Mouse (Mus musculus) neural tube, embryonic 11.5 days (tissue): Measurements from ENCODE around the gene Rad50. TPM values are rescaled to one million over a fixed set of nuclear protein-coding genes. Genes with fewer than 3 reads are reported as not detected.

ENCODE experiments used
- ATAC-seq: fragments of 200-750 bp; cut with Nextera tagmentation; 2 replicates; pipeline ENCODE4 v1.8.0; 2017; ENCODE audit warnings: moderate number of reproducible peaks, mild to moderate bottlenecking, moderate TSS enrichment, moderate library complexity; ENCODE audit not compliant: insufficient read depth, low FRiP score, low TSS enrichment
- DNase-seq: peaks from one replicate; pipeline ENCODE4 v3.0.0-alpha.2; 2015; ENCODE audit warnings: low spot score
- H3K27ac ChIP-seq: fragments of 300-500 bp; sonication (generic); 2 replicates; pipeline ENCODE4 v1.5.1; 2014; ENCODE audit warnings: low read depth, mild to moderate bottlenecking, low read length
- H3K27me3 ChIP-seq: fragments of 300-500 bp; sonication (generic); 2 replicates; pipeline ENCODE4 v1.6.1; 2014; ENCODE audit warnings: mild to moderate bottlenecking, low read length, mixed read lengths; ENCODE audit not compliant: control insufficient read depth, insufficient read depth
- H3K36me3 ChIP-seq: fragments of 300-500 bp; sonication (generic); 2 replicates; pipeline ENCODE4 v1.6.1; 2014; ENCODE audit warnings: mild to moderate bottlenecking, low read length, moderate library complexity, mixed read lengths; ENCODE audit not compliant: control insufficient read depth, insufficient read depth
- H3K4me1 ChIP-seq: fragments of 300-500 bp; sonication (generic); 2 replicates; pipeline ENCODE4 v1.6.1; 2014; ENCODE audit warnings: low read length, mixed read lengths; ENCODE audit not compliant: control insufficient read depth, insufficient read depth
- H3K4me2 ChIP-seq: fragments of 300-500 bp; sonication (generic); 2 replicates; pipeline ENCODE4 v1.6.1; 2014; ENCODE audit warnings: low read depth, mild to moderate bottlenecking, moderate library complexity
- H3K4me3 ChIP-seq: fragments of 300-500 bp; sonication (generic); 2 replicates; pipeline ENCODE4 v1.5.1; 2014; ENCODE audit warnings: low read depth, low read length
- H3K9ac ChIP-seq: fragments of 300-500 bp; sonication (generic); 2 replicates; pipeline ENCODE4 v1.6.1; 2014; ENCODE audit warnings: mild to moderate bottlenecking, low read length
- H3K9me3 ChIP-seq: fragments of 300-500 bp; sonication (generic); 2 replicates; pipeline ENCODE4 v1.6.1; 2016; ENCODE audit warnings: low read length; ENCODE audit not compliant: control insufficient read depth
- WGBS: fragments of 180-500 bp; shearing (Covaris S2); extraction: QIAGEN DNeasy Blood & Tissue Kit; methylation state at CpG from one replicate; pipeline ENCODE4 v1.1.7; 2014; 5-methylcytosine and 5-hydroxymethylcytosine counted together
- polyA plus RNA-seq: library from polyadenylated mRNA; unstranded; fragments of >200 nt; fragmentation: Nextera tagmentation; extraction: Ambion mirVana; gene quantifications from 2 replicates; pipeline ENCODE4 v1.2.1, GENCODE M21; 2014

Gene Rad50
- polyA plus RNA-seq, 1 experiment from 2014 or later = 17.3 TPM

DNA sequence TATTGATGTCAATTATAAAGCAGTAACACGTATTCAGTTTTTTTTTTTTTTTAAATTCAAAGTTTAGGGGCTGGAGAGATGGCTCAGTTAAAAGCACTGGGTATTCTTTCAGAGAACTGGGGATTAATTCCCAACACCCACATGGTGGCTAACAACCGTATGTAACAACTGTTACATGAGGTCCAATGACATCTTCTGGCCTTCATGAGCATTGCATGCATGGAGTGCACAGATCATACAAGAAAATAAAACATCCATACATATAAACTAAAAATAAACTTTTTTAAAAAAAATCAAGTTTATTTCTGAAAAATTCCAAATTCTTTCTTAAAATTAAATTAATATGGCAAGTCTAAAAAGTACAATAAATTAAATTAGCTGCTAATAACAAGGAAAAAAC lies 25.4 kb downstream of the Rad50 start:
- Histone ChIP-seq H3K9me3 (no peaks in the 10 kb centered on the region), H3K9ac (no peak overlapping the region), H3K36me3 (no peaks in the 10 kb centered on the region), H3K27ac (no peak overlapping the region), H3K4me3 (no peak overlapping the region), H3K4me2 (no peak overlapping the region), H3K27me3 (no peaks in the 10 kb centered on the region), H3K4me1 (no peaks in the 10 kb centered on the region)
- DNase-seq (no peak), ATAC-seq (no peak)
- WGBS = 96% methylated on average over 2 of the region's 2 CpGs

DNA sequence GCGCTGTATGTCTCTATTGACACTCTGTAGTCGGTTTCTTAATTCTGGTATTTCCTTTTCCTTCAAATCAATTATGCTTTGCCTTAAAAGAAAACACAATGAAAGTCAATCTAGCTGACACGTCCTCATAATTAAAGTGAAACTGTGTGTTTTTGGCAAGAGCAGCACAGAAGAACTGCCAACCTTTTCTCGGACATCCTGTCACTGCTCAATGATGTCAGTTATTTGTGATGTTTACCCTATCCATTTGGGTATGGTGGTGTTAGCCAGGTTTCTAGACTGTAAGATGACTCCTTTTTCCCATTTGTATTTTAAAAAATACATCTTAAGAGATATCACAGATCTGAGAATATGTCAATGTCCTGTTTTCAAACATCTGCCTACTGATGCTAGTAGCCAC lies 27.0 kb downstream of the Rad50 start:
- ATAC-seq = no peak
- Histone ChIP-seq H3K9me3 (no peaks in the 10 kb centered on the region), H3K27ac (no peak overlapping the region), H3K27me3 (no peaks in the 10 kb centered on the region), H3K4me2 (no peak overlapping the region), H3K9ac (no peak overlapping the region), H3K4me1 (no peaks in the 10 kb centered on the region), H3K36me3 (no peaks in the 10 kb centered on the region), H3K4me3 (no peak overlapping the region)
- no peak for DNase-seq
- WGBS = 93% methylated on average over 4 of the region's 4 CpGs

DNA sequence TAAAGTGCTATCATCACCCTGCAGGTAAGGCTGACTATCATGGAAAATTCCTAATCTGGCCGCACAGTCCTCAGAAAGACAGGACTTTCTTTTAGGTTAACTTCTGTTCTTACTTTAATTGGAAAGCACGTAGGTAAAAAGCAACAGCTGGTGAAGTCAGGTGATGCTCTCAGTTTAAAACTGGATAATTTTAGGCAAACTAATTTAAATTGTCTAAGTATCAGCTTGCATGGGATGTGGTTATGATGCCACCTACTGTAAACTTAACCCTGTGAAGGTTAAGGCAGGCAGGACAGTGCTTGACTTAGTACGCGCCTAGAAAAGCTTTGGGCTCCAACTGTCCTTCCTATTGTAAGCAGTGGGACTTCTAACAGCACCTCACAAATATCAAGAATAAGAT lies 35.7 kb downstream of the Rad50 start:
- Histone ChIP-seq H3K4me1 (no peaks in the 10 kb centered on the region), H3K9ac (no peak overlapping the region), H3K27ac (no peak overlapping the region), H3K36me3 (0 out of 2 replicates have a peak, but pooled peaks cover 6% of the 10 kb centered on the region), H3K9me3 (no peaks in the 10 kb centered on the region), H3K27me3 (no peaks in the 10 kb centered on the region), H3K4me3 (no peak overlapping the region), H3K4me2 (no peak overlapping the region)
- ATAC-seq = no peak
- no peak for DNase-seq
- WGBS = 92% methylated on average over 4 of the region's 4 CpGs

DNA sequence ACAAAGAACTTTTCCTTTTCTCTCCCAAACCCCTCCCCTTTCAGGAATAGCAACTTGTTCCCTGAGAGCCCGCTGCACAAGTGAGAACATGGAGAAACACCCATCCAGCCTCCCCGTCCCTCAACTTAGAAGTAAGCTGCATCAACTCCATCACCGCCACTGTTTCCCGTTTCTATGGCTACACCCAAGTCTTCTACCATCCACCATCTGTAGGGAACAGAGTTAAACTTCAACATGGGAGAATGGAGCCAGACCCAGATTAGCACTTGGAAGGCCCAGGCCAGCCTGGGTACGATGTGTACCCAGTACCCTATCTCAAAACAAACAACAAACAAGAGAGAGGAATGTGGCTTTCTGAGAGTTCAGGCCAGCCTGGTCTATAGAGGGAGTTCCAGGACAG lies 43.0 kb downstream of the Rad50 start:
- Histone ChIP-seq H3K9ac (no peak overlapping the region), H3K27ac (no peak overlapping the region), H3K36me3 (0 out of 2 replicates have a peak, but pooled peaks cover 3% of the 10 kb centered on the region), H3K4me1 (no peaks in the 10 kb centered on the region), H3K4me3 (no peak overlapping the region), H3K9me3 (no peaks in the 10 kb centered on the region), H3K4me2 (no peak overlapping the region), H3K27me3 (no peaks in the 10 kb centered on the region)
- no peak for DNase-seq
- no peak for ATAC-seq
- WGBS = 81% methylated on average over 5 of the region's 5 CpGs

DNA sequence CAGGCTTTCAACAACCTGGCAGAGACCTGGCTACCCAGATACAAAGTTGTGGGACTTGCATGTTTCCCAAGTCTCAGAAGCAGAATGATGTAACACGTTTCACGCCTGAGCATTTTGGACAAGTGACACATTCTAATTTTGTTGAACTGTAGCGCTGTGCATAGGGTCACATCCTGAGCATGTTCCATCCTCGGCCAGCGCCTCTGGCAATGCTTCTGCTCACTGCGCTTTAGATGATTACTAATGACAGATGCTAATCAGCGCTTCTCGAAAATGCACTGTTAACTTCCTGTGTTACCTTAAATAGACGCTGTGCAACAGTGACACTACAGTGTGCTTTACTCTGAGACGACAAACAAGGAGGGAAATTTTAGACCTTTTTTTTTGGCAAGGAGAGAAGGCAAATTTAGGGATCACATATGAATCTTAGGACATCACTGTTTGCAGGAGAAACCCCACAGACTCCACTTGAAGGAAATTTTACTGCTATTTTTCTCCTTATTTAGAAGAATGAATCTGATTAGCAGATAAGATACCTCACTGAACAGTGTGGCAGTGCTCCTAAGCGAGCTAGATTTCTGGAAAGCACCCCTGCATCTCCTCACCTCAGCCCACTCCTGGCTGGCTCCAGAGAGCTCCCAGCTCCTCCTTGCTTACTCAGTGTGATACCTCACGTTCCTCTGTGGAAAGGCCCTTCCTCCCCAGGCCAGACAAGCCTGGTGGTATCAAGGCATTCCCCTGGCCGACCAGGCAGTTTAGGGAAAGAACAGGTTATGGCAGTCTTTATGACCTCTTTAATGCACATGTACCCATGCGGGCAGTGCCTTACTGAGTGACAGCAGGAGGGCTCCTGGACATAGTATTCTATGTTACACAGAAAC lies 44.1 kb downstream of the Rad50 start:
- no peak overlapping the region for H3K4me2 ChIP-seq
- no peak overlapping the region for H3K9ac ChIP-seq
- no peak overlapping the region for H3K4me3 ChIP-seq
- ATAC-seq = no peak
- WGBS = 86% methylated on average over 14 of the region's 14 CpGs
- no peak for DNase-seq
- H3K4me1 ChIP-seq = no peaks in the 10 kb centered on the region
- H3K9me3 ChIP-seq = no peaks in the 10 kb centered on the region
- no peaks in the 10 kb centered on the region for H3K27me3 ChIP-seq
- no peak overlapping the region for H3K27ac ChIP-seq
- no peaks in the 10 kb centered on the region for H3K36me3 ChIP-seq

DNA sequence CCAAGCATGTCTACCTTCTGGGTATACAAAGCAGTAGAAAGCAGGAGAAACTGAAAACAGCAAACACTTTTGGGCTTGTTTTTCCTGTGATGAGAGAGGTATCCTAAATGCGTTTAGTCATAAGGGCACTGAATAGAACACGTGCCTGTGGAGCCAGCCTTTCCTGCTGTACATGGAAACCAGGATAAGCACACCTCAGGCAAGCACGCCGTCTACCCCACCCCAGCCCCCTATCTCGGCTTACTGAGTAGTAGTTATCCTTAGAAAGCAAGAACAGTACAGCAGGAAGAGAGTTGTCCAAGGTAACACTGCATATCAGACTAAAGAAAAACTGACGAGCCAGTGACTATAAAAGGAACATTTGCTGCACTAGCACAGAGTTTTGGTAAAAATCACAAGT lies 49.3 kb downstream of the Rad50 start:
- H3K4me3 ChIP-seq = no peak overlapping the region
- no peaks in the 10 kb centered on the region for H3K27me3 ChIP-seq
- whole genome bisulfite sequencing = 92% methylated on average over 6 of the region's 6 CpGs
- no peak overlapping the region for H3K27ac ChIP-seq
- no peak overlapping the region for H3K9ac ChIP-seq
- 0 out of 2 replicates have a peak, but pooled peaks cover 3% of the 10 kb centered on the region for H3K36me3 ChIP-seq
- DNase-seq (no peak), ATAC-seq (no peak)
- H3K4me1 ChIP-seq = no peaks in the 10 kb centered on the region
- no peaks in the 10 kb centered on the region for H3K9me3 ChIP-seq
- H3K4me2 ChIP-seq = no peak overlapping the region

DNA sequence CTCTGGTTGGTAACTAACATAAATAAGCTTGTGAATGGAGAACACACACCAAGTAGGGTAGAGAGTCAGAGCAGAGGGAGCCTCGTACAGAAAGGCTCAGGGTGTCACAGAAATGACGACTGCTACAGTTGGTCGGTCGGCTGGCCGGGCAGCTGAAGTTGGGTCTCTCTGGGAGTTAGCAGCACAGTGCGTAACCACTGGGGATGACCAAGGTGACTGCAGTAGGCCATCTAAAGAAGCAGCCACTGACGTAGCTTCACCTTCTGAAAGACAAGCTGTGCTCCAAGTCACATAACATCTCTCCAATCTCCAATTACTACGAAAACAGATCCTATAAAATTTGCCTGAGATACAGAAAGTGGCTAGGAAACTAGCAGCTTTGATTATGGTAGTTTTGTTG lies 49.7 kb downstream of the Rad50 start:
- Histone ChIP-seq H3K27ac (no peak overlapping the region), H3K36me3 (0 out of 2 replicates have a peak, but pooled peaks cover 3% of the 10 kb centered on the region), H3K9ac (no peak overlapping the region), H3K4me2 (no peak overlapping the region), H3K4me1 (no peaks in the 10 kb centered on the region), H3K27me3 (no peaks in the 10 kb centered on the region), H3K4me3 (no peak overlapping the region), H3K9me3 (no peaks in the 10 kb centered on the region)
- DNase-seq = no peak
- 91% methylated on average over 8 of the region's 8 CpGs for WGBS
- no peak for ATAC-seq

DNA sequence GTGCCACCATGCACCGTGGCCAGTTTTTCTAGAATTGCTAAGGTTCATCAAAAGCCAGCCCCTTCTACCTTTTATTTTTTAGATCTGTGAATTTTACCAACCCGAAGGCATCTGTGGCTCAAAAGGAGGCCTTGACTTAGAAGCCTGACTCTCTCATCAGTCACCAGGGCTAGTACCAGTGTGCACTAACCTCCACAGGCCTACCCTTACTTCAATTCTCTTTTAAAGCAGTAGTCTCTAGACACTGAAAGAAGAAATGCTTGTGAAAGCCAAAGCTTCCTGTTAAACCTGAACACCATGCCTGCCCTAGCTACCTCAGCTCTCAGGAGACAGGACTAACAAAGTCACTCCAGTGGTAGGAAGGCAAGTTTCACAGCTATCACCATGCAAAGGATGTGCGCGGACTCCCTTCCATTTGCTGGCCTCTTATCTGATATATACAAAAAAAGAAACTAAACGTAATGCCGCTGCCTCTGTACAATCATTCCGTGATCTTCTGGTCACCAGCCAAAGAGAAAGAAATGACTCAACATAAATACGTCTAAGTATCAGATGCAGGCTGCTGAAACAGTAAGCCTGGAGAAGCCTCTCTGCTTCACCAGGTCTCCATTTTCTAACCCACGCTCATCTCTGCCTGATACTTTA lies 50.4 kb downstream of the Rad50 start:
- WGBS = 94% methylated on average over 9 of the region's 9 CpGs
- no peak for DNase-seq

DNA sequence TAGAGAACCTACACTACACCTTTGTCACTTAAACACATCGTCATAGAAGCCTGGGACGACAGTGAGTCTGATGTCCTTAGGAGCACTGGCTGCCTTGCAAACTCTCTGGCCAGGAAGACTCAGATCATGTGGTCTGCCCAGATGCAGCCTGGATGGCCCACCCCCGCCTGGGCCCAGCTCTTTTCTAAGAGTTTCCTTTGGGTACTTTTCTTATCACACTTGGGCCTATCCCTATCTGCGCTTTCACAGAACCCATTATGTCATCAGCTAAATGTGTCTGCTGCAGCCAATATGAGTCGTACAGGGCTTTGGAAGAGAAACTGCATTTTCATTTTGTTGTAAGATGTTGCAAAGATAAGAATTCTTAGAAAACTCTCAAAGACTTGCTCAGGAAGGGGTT lies 52.1 kb downstream of the Rad50 start:
- 93% methylated on average over 5 of the region's 5 CpGs for WGBS
- Histone ChIP-seq H3K9me3 (no peaks in the 10 kb centered on the region), H3K9ac (no peak overlapping the region), H3K36me3 (peaks cover 5% of the 10 kb centered on the region), H3K4me2 (no peak overlapping the region), H3K27ac (no peak overlapping the region), H3K4me3 (no peak overlapping the region), H3K4me1 (no peaks in the 10 kb centered on the region), H3K27me3 (no peaks in the 10 kb centered on the region)
- DNase-seq (no peak), ATAC-seq (no peak)

More for the DNA sequence above, 50.4 kb downstream of the Rad50 start:
- Histone ChIP-seq H3K27ac (no peak overlapping the region), H3K4me2 (no peak overlapping the region), H3K4me1 (no peaks in the 10 kb centered on the region), H3K27me3 (no peaks in the 10 kb centered on the region), H3K4me3 (no peak overlapping the region), H3K36me3 (peaks cover 3% of the 10 kb centered on the region; the same call in 1 of the 2 replicates), H3K9me3 (no peaks in the 10 kb centered on the region), H3K9ac (no peak overlapping the region)
- no peak for ATAC-seq
